ENCODE assay signal across 32 mouse cellular contexts in the genomic region with DNA sequence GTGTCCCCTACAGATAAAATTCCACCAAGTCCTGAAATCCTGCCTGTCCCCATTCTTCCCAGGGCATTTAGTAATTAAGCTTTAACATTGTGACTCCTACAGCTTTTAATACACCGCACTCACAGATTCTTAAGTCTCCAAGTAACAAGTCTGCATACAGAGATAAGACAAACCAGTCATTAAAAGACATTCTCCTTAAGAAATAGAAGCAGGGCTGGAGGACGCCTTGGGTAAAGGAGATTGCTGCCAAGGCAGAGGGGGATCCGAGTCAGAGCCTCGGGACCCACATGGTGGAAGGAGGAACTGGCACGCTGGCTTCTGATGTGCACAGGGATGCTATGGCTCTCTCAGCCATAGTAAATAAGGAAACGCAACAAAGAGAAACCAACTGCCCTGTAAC. TPM values are rescaled to one million over a fixed set of nuclear protein-coding genes. Genes with fewer than 3 reads are reported as not detected.
"Had no signal": no experiment of that assay in that cellular context is flagged by ENCODE, and none has a peak within 500 bp of the region (broad histone marks: within the 10 kb centered on the region; RNA-seq: fewer than 3 reads in every experiment).

No protein-coding gene starts in this region.

- H3K36me3 ChIP-seq: limb, embryonic 10.5 days; limb, embryonic 12.5 days; limb, embryonic 13.5 days; limb, embryonic 15.5 days; liver, embryonic 12.5 days; liver, embryonic 13.5 days; liver, embryonic 15.5 days; lung, embryonic 15.5 days; midbrain, embryonic 10.5 days; midbrain, embryonic 12.5 days; midbrain, embryonic 13.5 days; midbrain, embryonic 15.5 days; neural tube, embryonic 12.5 days had no signal

- H3K9ac ChIP-seq: limb, embryonic 12.5 days; limb, embryonic 13.5 days; limb, embryonic 15.5 days; liver, embryonic 12.5 days; liver, embryonic 13.5 days; liver, embryonic 14.5 days; liver, embryonic 15.5 days; lung, embryonic 14.5 days; lung, embryonic 15.5 days; midbrain, embryonic 12.5 days; midbrain, embryonic 13.5 days; midbrain, embryonic 15.5 days; neural tube, embryonic 12.5 days had no signal

- H3K9me3 ChIP-seq: limb, embryonic 10.5 days; limb, embryonic 12.5 days; limb, embryonic 13.5 days; limb, embryonic 15.5 days; liver, embryonic 12.5 days; liver, embryonic 13.5 days; liver, embryonic 15.5 days; lung, embryonic 15.5 days; midbrain, embryonic 10.5 days; midbrain, embryonic 12.5 days; midbrain, embryonic 13.5 days; midbrain, embryonic 15.5 days; neural tube, embryonic 12.5 days had no signal

- H3K4me1 ChIP-seq: limb, embryonic 10.5 days; limb, embryonic 12.5 days; limb, embryonic 13.5 days; limb, embryonic 15.5 days; liver, embryonic 13.5 days; liver, embryonic 15.5 days; lung, embryonic 15.5 days; midbrain, embryonic 10.5 days; midbrain, embryonic 13.5 days; midbrain, embryonic 15.5 days; neural tube, embryonic 12.5 days had no signal

- H3K27ac ChIP-seq: limb, embryonic 10.5 days; limb, embryonic 12.5 days; limb, embryonic 13.5 days; limb, embryonic 15.5 days; liver, embryonic 12.5 days; liver, embryonic 13.5 days; liver, embryonic 14.5 days; liver, embryonic 15.5 days; lung, embryonic 15.5 days; macrophage; midbrain, embryonic 10.5 days; midbrain, embryonic 12.5 days; midbrain, embryonic 13.5 days; midbrain, embryonic 15.5 days; neural tube, embryonic 12.5 days had no signal

- ATAC-seq: liver, embryonic 12.5 days; lung, postnatal 0 days; midbrain, embryonic 13.5 days; midbrain, embryonic 15.5 days; midbrain, embryonic 16.5 days had no signal

- DNase-seq: left cerebral cortex, postnatal 4 days; liver; liver, embryonic 13.5 days; lung, adult 18-20 months; lung, adult 2 months; lung, embryonic 14.5 days; lung, postnatal 10 days; lung, postnatal 14 days; lung, postnatal 36 days; lung, postnatal 4 days; midbrain, embryonic 14.5 days had no signal

- H3K27me3 ChIP-seq: limb, embryonic 12.5 days; limb, embryonic 13.5 days; limb, embryonic 15.5 days; liver, embryonic 12.5 days; liver, embryonic 13.5 days; liver, embryonic 15.5 days; lung, embryonic 15.5 days; megakaryocyte, embryonic 14.5 days; midbrain, embryonic 12.5 days; midbrain, embryonic 13.5 days; midbrain, embryonic 15.5 days; neural tube, embryonic 12.5 days had no signal

- H3K4me3 ChIP-seq: limb, embryonic 10.5 days; limb, embryonic 12.5 days; limb, embryonic 13.5 days; limb, embryonic 15.5 days; liver, embryonic 12.5 days; liver, embryonic 13.5 days; liver, embryonic 15.5 days; lung, embryonic 15.5 days; megakaryocyte, embryonic 14.5 days; midbrain, embryonic 10.5 days; midbrain, embryonic 12.5 days; midbrain, embryonic 13.5 days; midbrain, embryonic 15.5 days; myocyte; neural tube, embryonic 12.5 days had no signal

- H3K4me2 ChIP-seq: limb, embryonic 12.5 days; limb, embryonic 13.5 days; limb, embryonic 15.5 days; liver, embryonic 11.5 days; liver, embryonic 12.5 days; liver, embryonic 13.5 days; liver, embryonic 15.5 days; lung, embryonic 14.5 days; lung, embryonic 15.5 days; midbrain, embryonic 11.5 days; midbrain, embryonic 12.5 days; midbrain, embryonic 13.5 days; midbrain, embryonic 15.5 days; neural tube, embryonic 12.5 days had no signal

RNA-seq across cellular contexts. Expression of a gene that starts 48.8 kb away (rescaled TPM):
- polyA plus RNA-seq: liver, adult 2 months had no signal
